20 mouse cellular contexts compared by ENCODE assay signal in genomic region chr16:11820791-11821190, GRCm38 (mm10).
"Had no signal": no experiment of that assay in that cellular context is flagged by ENCODE, and none has a peak within 500 bp of the region (broad histone marks: within the 10 kb centered on the region; RNA-seq: fewer than 3 reads in every experiment).

No protein-coding gene starts in this region.

- H3K27ac ChIP-seq: layer of hippocampus, adult 2 months; liver, embryonic 13.5 days; lung, embryonic 15.5 days; macrophage; midbrain, embryonic 10.5 days; neural tube, embryonic 13.5 days; stomach, embryonic 15.5 days had no signal

- H3K9ac ChIP-seq: liver, embryonic 13.5 days; liver, postnatal 0 days; lung, embryonic 15.5 days; neural tube, embryonic 13.5 days; stomach, embryonic 15.5 days had no signal

- H3K4me3 ChIP-seq: layer of hippocampus, adult 2 months; liver, embryonic 13.5 days; lung, embryonic 15.5 days; midbrain, embryonic 10.5 days; myocyte; neural tube, embryonic 13.5 days; stomach, embryonic 15.5 days had no signal

- H3K4me2 ChIP-seq: liver, embryonic 13.5 days; lung, embryonic 15.5 days; neural tube, embryonic 13.5 days; stomach, embryonic 15.5 days had no signal

- H3K36me3 ChIP-seq: lung, embryonic 15.5 days; midbrain, embryonic 10.5 days; neural tube, embryonic 13.5 days; stomach, embryonic 15.5 days had no signal

- H3K4me1 ChIP-seq: liver, embryonic 13.5 days; lung, embryonic 15.5 days; stomach, embryonic 15.5 days had no signal

- H3K9me3 ChIP-seq: liver, embryonic 13.5 days; lung, embryonic 15.5 days; midbrain, embryonic 10.5 days; neural tube, embryonic 13.5 days; stomach, embryonic 15.5 days had no signal

- H3K27me3 ChIP-seq: liver, embryonic 13.5 days; lung, embryonic 15.5 days; neural tube, embryonic 13.5 days; stomach, embryonic 15.5 days had no signal

- DNase-seq: kidney, adult 9 months; kidney, postnatal 10 days; kidney, postnatal 4 days; left cerebral cortex, postnatal 4 days; liver; liver, embryonic 13.5 days; liver, postnatal 0 days; lung, postnatal 14 days; midbrain, embryonic 14.5 days; right cerebral cortex, postnatal 14 days; thymus, adult 2 months; thymus, postnatal 25 days had no signal

- ATAC-seq: intestine, embryonic 16.5 days; liver, postnatal 0 days had no signal
